Mouse (Mus musculus) thymus, postnatal 14 days (tissue): ENCODE results near the gene Zfp51.
A peak's percentile ranks its signal among the peaks of the same experiment; 100 is the strongest.
"Not testable (repeated sequence)": the region's sequence is repeated elsewhere in the genome, so short reads cannot be mapped to it uniquely, and the experiment has no call there.

Experiments
- DNase-seq: peaks from one replicate; pipeline ENCODE4 v3.0.0; 2021

Gene Zfp51

DNA sequence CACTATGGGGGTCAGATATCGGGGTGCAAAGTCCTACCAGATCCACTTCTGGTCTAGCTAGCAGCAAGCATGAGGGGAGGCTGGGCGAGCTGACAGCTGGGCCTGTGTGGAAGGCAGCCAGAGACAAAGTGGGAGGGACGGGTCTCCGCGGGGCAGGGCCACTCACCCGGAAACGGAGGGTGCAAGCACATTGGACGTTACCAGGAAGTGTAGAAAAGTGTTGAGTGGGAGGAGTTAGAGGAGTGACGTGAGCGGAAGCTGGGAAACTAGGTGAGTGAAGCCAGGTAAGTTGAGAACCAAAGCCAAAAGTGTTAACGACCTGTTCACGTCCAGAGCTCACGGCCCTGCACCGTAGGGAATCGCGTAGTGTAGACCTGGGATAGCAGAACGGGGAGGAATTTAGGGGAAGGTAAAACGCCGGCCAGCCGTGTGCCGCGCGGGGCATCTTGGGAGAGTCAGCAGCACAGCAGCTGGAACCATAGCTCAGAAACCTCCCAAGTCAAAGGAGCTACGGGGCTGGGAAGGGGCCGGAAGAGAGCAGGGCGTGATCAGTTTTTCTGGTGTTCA is at the start of gene Zfp51:
Zfp51 (plus strand) TSS at position 237 of the 567 bp plus-strand sequence.
- peak; percentile 94 for DNase-seq

DNA sequence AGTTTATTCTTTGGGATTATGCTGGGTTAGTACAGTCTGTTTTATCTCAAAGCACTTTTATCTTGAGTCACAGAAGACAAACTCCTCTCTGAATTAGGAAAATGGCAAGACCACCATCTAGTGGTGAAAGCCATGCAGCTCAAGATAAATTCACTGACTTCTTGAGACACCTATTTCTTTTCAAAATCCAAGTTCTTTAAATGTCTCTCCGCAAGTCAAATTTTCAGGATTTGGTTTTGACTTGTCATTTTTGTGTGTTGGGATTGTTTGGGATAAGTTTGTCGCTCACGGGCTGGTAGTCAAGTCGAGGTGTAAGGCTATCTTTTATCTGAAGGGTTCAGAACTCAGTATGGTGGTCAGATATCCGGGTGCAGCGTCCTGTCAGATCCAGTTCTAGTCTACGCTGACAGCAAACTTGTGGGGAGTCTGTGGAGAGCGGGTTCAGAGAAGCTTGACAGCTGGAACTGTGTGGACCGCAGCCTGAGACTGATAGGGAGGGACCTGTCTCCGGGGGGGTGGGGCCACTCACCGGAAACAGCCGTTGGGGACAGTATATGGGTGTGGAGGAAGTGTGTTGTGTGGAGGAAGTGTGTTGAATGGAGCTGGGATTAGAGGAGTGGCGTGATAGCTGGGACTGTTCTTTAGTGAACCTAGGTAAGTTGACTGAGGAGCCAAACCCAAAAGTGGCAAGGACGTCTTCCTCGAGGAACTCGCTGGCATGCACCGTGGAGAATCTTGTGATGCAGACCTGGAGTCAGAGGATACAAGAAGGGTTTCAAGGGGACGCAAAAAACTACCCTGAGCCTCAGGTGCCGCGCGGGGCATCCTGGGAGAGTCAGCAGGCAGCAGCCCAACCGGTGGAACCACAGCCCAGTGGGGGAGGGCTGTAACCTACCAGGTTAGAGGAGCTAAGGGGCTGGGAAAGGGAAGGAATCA is 27.2 kb upstream of the Zfp51 start, which contains the start of gene Zfp54:
Zfp54 (plus strand) TSS at position 564 of the 936 bp plus-strand sequence.
- peak; percentile 87 for DNase-seq

DNA sequence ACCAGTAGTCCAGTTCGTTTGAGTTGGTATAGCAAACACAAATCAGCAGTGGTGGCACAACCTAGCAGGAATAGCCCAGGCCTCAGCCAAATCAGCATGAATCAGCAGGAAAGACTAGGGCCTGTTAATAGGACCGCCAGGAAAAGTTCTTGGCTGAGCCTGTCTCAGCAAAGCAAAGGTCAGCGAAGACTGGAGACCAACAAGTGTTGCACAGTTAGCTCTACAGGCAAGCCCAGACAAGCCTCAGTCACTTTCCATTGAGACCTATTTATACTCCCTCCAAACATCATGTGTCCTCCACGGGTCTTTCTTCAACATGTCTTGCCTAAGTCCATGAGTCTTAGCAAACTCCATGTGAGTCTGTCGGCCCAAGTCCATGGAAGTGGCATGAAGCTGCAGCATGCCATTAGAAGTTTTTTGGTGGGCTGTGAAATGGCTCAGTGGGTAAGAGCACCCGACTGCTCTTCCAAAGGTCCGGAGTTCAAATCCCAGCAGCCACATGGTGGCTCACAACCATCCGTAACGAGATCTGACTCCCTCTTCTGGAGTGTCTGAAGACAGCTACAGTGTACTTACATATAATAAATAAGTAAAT is 11.3 kb upstream of the Zfp51 start:
- DNase-seq: not testable (repeated sequence)

- peak; percentile 82 for DNase-seq
Measured at GRCm38 (mm10) chr17:21449669-21450068, 505 bp upstream of the Zfp51 start.

GRCm38 (mm10) chr17:21463550-21463949 is 13.4 kb downstream of the Zfp51 start:
- no peak for DNase-seq

GRCm38 (mm10) chr17:21472032-21472652 is 22.0 kb downstream of the Zfp51 start:
- no peak for DNase-seq

GRCm38 (mm10) chr17:21472653-21473307 is 22.6 kb downstream of the Zfp51 start:
- DNase-seq: no peak

DNA sequence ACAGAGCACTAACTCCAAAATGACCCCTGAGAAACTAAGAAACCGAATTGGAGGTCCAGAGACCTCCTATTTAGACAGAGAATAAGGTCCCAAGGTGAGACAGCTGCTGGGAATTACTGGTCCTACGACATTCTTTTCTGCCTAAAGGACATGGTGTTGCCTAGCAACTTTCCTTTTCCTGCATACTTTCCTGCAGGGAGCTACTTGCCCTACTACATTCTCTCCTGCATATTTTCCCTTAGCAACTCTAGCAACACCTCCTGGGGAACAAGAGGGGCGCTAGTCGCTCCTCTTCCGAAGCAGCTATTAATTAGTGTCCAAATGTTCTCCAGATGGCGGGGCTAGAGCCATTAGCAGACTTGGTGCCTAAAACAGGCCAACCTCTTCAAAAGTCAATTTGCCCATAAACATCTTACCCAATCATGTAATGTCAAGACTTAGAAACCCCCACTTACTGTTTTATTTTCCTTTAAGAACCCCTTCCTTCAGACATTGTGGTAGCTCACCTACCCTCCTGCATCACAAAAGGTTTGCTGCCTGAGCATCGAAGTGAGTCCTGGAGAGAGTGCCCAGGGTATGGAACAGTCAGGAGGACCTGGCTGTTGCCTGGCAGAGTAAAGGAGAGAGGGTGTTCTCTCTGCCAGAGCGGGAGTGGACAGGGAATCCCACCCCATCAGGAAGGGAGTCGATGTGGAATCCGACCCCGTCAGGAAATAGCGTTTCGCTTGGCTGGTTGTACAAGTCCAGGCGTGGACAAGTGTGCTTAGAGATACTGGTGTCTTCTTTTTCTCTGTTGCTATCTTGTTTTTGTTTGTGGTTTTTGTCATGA is 23.4 kb downstream of the Zfp51 start:
- DNase-seq: no peak

DNA sequence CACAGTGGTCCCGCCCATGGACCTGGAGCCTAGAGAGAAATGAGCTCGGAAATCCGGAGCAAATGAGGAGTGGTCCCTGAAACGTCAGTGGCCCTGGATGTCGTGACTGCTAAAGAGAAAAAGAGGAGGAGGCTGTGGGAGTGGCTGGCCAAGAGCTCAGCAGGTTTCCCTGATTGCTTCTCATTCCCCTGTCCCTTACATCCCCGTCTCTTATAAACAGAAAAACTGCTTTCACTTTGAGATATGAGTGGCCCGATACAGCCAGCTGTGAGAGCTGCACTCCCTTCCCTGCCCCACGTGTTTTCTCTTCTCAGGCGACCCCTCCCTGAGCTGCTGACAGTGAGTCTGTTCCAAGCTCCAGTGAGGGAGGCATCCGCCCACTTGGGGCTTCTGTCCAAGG is 24.6 kb downstream of the Zfp51 start:
- DNase-seq: peak; percentile 30

- DNase-seq: not testable (repeated sequence)
Measured at GRCm38 (mm10) chr17:21475290-21475689, 25.1 kb downstream of the Zfp51 start.

DNA sequence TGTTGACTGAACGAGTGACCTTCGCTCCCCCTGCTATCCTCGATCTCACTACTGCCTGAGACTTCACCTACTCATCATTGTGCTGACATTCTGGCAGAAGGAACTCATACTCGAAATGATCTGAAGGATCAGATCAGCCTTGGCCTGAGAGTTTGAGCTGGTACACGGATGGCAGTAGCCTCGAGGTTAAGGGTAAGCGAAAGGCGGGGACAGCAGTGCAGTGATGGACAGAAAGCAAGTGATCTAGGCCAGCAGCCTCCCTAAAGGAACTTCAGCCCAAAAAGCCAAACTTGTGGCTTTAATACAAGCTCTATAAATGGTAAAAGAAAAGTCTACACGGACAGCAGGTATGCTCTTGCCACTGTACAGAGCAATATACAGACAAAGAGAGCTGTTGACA is 26.2 kb downstream of the Zfp51 start:
- not testable (repeated sequence) for DNase-seq

DNA sequence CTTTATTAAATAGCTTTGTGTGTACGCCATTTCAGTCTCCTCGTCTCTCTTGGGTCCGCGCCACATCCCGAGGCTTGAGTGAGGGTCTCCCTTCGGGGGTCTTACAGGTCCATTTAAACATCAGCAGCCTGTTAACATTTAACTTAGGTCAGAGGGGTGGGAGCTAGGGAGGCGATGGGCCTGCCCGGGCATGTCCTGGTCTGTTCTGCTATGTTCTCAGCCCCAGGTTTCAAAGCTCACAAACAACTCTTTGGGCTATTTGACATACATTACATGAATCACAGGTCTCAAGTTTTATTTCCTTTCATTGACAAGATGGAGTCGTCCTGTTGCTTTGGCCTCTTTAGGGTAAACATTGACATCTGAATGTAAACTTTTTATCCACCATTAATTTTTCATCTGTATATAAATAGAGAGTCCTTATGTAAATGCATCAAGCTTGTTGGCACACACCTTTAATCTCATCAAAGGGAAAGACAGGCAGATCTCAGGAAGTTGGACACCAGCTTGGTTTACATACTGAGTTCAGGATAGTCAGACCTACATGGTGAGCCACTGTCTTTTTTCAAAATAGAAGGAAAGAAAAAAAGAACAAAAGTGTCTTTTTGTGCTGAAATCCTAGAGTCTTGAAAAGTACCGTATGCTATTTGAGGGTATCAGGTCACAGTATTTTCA is 28.1 kb downstream of the Zfp51 start:
- not testable (repeated sequence) for DNase-seq

- DNase-seq: peak; percentile 88
Measured at GRCm38 (mm10) chr17:21488760-21489499, 38.8 kb downstream of the Zfp51 start, which contains the start of gene Zfp53. TSS of gene Zfp53 (plus strand) at chr17:21488998.

DNA sequence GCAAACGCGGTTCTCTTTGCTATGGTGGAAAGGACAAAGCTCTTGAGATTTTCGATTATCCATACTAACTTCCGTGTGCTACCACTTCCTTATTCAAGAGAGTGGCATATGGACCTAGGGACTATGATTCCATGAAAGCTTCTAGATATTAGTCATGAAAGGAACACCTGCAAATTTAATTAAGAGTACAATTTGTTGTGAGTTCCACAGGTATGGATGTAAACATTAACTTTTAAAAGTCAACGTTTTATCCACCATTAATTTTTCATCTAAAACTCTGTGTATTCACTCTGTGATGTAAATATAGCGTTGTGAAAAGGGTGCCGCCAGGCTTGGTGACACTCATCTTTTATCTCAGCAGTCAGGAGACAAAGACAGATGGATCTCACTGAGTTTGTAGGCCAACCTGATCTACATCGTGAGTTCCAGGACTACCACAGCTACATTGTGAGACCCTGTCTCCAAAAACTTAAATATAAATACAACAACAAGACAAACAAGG is 39.4 kb downstream of the Zfp51 start:
- DNase-seq: no peak

DNA sequence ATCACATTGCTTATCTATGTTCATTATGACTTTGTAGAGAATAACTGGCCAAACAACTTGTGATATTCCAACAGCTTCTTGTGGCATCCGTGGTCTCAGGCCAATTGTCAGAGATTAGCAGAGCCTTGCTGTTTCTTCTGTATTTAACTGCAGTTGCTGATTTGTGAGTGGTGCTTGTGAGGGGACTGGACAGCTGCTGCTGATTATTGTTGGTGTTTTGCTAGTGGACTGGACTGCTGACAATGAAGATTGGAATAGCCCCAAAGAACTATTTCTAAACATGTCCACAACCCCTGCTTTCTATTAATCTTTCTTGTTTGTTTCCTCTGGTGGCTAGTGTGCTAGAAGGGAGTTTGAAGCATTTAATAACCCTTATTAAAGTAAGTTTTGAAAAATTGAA is 51.2 kb downstream of the Zfp51 start:
- no peak for DNase-seq

DNA sequence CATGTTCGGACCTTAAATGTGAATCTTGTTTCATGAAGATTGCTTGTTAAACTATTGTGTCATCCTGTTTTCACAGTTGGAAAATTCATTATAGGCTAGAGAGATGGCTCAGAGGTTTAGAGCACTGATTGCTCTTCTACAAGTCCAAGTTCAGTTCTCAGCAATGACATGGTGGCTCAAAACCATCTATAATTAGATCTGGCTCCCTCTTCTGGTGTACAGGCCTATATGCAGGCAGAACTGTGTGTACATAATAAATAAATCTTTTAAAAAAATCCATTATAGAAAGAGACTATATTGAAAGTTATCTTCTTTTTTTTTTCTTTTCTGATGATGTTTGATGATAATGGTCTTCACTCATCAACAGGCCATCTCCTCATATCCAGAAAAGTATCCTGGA is 54.4 kb downstream of the Zfp51 start:
- DNase-seq: no peak

DNA sequence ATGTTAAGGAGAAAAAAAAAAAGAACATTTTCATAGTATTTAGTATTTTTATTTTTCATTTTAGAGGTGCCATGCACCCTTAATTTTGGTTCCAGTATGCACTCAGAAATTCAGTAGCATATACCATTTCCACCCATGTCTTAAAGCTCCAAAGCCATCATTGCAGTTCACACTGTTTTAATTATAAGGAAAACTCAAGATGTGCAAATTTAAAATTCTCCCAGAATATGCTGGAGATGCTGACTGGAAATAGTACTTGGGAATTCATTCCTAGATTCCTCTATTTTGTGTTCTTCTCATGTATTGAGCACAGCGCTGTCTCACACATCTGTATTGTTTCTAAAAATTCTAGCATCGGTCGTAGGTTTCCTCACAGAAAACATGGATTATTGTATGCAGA is 56.1 kb downstream of the Zfp51 start:
- DNase-seq: no peak

- DNase-seq: no peak
Measured at GRCm38 (mm10) chr17:21509756-21510155, 59.6 kb downstream of the Zfp51 start.
